Mouse (Mus musculus) MEL (cell line): ENCODE measurements around the gene Txnrd2.

ENCODE experiments used
- CTCF ChIP-seq, 3 experiments: IDR thresholded peaks in 2 of 3; conservative IDR thresholded peaks in 1 of 3; 2 replicates each; pipeline ENCODE4 v1.5.1; 2011 to 2012; ENCODE audit warnings: low read length in 3 of 3, low read depth in 2 of 3, mild to moderate bottlenecking in 2 of 3, improper control_type of control experiment in 1 of 3, inconsistent platforms in 1 of 3, mixed read lengths in 1 of 3, moderate library complexity in 1 of 3; ENCODE audit not compliant: control insufficient read depth in 1 of 3, insufficient read depth in 1 of 3, poor library complexity in 1 of 3, severe bottlenecking in 1 of 3
- GABPA ChIP-seq: IDR thresholded peaks from 2 replicates; pipeline ENCODE4 v1.6.1; 2012; ENCODE audit warnings: low read depth, mild to moderate bottlenecking, inconsistent platforms, low read length, improper control_type of control experiment, moderate library complexity
- GATA1 ChIP-seq: IDR thresholded peaks from 2 replicates; pipeline ENCODE4 v1.6.1; 2011; ENCODE audit warnings: low read depth, low read length, improper control_type of control experiment
- POLR2A ChIP-seq, 2 experiments: IDR thresholded peaks; 2 replicates each; pipeline ENCODE4 v1.6.1; 2011 to 2012; ENCODE audit warnings: low read length in 2 of 2, mild to moderate bottlenecking in 2 of 2, control low read depth in 1 of 2, improper control_type of control experiment in 1 of 2, low read depth in 1 of 2, moderate library complexity in 1 of 2; ENCODE audit not compliant: control insufficient read depth in 1 of 2, insufficient read depth in 1 of 2, poor library complexity in 1 of 2
- POLR2AphosphoS5 ChIP-seq: IDR thresholded peaks from 2 replicates; pipeline ENCODE4 v1.6.1; 2012; ENCODE audit warnings: low read depth, borderline replicate concordance, mild to moderate bottlenecking, inconsistent platforms, low read length, moderate library complexity, mixed read lengths
- TBP ChIP-seq: IDR thresholded peaks from 2 replicates; pipeline ENCODE4 v1.8.0; 2011; ENCODE audit warnings: low read depth, low read length, improper control_type of control experiment

DNA sequence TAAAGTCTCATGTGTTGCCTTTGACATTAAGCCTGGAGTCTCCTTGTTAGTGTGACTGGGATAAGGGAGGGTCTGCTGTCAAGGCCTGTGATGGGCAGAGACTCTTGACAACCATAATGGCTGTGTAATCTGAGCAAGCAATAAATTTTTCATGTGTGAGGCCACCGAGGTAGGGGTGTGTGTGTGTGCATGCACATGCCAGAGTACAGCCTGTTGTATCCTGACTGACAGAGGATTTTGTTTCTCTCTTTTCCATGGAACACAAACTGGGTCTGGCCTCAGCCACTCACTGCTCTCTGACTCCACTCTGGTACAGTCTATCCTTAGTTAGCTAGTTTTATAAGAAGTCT lies 81.0 kb downstream of the Txnrd2 start:
- TF ChIP-seq TBP (no peak), POLR2AphosphoS5 (no peak), CTCF (IDR thresholded peaks at IDR 0.05 in 2 of 3, conservative IDR thresholded peaks at IDR 0.05 in 1 of 3; ENCODE audit: control insufficient read depth in 1 of 3, insufficient read depth in 1 of 3, low read depth in 2 of 3, low read length in 3 of 3, poor library complexity in 1 of 3, severe bottlenecking in 1 of 3) (no peak), POLR2A (IDR thresholded peaks at IDR 0.05; ENCODE audit: control insufficient read depth in 1 of 2, insufficient read depth in 1 of 2, low read depth in 1 of 2, low read length in 2 of 2, poor library complexity in 1 of 2) (no peak), GABPA (no peak), GATA1 (no peak)
